Mouse (Mus musculus): Measurements from ENCODE around the gene Crygf. TPM values are rescaled to one million over a fixed set of nuclear protein-coding genes. Genes with fewer than 3 reads are reported as not detected.
"Not testable (repeated sequence)": the region's sequence is repeated elsewhere in the genome, so short reads cannot be mapped to it uniquely, and the experiment has no call there.

Gene Crygf
- not detected in 2 replicates for polyA plus RNA-seq (2016; fragmentation: Nextera tagmentation; extraction: Ambion mirVana)

DNA sequence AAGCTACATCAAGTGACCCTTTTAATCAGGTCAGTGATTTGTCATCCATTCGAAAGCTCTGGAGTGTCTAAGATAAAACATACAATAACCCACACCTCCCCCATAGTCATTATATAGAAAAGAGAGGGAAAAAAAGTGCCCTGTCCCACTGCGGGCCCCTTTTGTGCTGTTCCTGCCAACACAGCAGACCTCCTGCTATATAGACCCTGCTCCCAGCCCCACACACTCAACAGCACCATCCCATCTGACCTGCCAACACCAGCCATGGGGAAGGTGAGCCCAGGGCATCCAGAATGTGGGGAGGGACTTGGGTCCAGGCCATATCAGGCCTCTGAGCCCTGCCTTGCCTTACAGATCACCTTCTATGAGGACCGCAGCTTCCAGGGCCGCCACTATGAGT, at the start of gene Crygf:
Crygf (plus strand) TSS at position 227 of the 400 bp plus-strand sequence.
- no peaks in the 10 kb centered on the region for H3K36me3 ChIP-seq
- no peak within 1 kb of the TSS for H3K9ac ChIP-seq
- no peak within 1 kb of the TSS for H3K4me2 ChIP-seq
- no peak within 1 kb of the TSS for H3K27ac ChIP-seq (ENCODE audit: poor library complexity, severe bottlenecking)
- 65% methylated on average over 4 of the region's 4 CpGs for WGBS
- no peaks in the 10 kb centered on the region for H3K4me1 ChIP-seq (replicated peaks)
- no peaks in the 10 kb centered on the region for H3K9me3 ChIP-seq (replicated peaks)
- no peak within 1 kb of the TSS for H3K4me3 ChIP-seq
- no peaks in the 10 kb centered on the region for H3K27me3 ChIP-seq (replicated peaks)
- ATAC-seq (ENCODE audit: insufficient number of reproducible peaks, low FRiP score) = no peak

DNA sequence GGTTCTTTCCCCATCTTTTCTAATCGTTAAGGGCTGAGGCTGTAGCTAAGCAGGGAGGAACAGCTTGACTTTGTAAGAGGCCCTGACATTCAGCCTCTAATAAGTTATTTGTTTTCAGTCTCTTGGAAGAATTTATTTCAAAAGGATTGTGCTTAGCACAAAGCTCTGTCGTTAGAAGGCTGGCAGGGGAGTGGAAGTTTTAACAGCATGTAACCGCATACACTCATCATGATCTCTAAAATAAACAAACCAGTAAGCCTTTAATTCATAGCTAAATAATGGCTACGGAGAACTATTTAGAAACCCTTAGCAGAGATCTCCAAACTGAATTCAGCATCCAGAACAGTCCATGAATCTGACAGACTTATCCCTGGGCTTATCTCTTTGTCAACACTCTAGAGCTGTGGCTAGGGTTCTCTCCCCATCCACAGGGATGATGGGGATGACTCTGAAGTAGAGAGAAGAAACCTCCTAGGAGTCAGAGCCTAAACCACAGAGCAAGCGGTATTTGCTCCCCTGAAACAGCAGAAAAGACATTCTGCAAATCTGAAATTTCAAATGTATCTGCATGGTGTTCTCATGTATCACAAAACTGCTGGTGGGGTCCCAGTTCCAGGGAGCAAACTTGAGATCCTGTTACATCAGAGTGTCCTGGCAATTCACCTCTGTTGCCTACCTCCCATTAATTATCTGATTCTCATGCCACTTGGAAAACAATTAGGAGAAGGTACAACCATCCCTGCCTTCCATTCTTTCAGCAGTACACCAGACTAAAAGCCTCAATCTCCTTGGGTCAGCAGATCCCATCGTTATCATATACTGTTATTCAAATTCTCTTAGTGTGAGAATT, 734 bp upstream of the Crygf start:
- no peaks in the 10 kb centered on the region for H3K4me1 ChIP-seq (replicated peaks)
- no peak for ATAC-seq (ENCODE audit: insufficient number of reproducible peaks, low FRiP score)
- H3K27ac ChIP-seq (ENCODE audit: poor library complexity, severe bottlenecking) = no peak overlapping the region
- no peak overlapping the region for H3K4me3 ChIP-seq
- no peaks in the 10 kb centered on the region for H3K36me3 ChIP-seq
- no peak overlapping the region for H3K9ac ChIP-seq
- H3K27me3 ChIP-seq (replicated peaks) = no peaks in the 10 kb centered on the region
- no peaks in the 10 kb centered on the region for H3K9me3 ChIP-seq (replicated peaks)
- H3K4me2 ChIP-seq = no peak overlapping the region
- WGBS = 45% methylated on average over 6 of the region's 6 CpGs

DNA sequence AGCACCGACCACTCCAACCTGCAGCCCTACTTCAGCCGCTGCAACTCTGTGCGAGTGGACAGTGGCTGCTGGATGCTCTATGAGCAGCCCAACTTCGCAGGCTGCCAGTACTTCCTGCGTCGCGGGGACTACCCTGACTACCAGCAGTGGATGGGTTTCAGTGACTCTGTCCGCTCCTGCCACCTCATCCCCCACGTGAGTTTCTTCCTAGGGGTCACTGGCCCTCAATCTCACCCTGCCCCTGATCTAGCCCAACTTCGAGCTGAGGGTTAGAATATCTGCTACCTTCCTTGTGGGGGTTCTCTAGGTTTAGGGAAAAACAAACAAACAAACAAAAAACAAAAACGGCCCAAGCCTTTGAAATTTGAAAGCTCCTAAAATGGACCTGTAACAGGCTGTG, 376 bp downstream of the Crygf start:
- not testable (repeated sequence) for H3K4me3 ChIP-seq; H3K9ac ChIP-seq; H3K9me3 ChIP-seq (replicated peaks); H3K36me3 ChIP-seq; H3K27ac ChIP-seq (ENCODE audit: poor library complexity, severe bottlenecking); H3K27me3 ChIP-seq (replicated peaks); ATAC-seq (ENCODE audit: insufficient number of reproducible peaks, low FRiP score); H3K4me1 ChIP-seq (replicated peaks); H3K4me2 ChIP-seq
- WGBS = 68% methylated on average over 11 of the region's 11 CpGs

DNA sequence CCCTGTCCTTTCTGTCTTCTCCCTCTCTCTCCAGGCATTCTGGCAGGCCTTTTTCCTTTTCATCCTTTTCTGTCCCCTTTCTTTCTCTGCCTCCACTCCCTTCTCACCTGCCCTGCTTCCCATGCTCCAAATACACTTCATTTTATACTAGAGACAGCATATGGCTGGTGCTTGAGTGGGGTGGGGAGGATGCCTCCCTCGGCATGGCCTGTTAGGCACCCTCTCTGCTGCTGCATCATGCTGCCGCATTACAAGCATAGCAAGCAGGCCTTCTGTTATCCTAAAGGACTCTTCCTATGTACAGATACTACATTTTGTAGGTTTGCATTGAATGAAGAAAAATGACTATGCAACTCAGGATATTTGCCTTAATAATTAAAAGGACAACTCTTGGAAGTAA, 3.7 kb downstream of the Crygf start:
- 65% methylated on average over 2 of the region's 2 CpGs for WGBS
- H3K4me2 ChIP-seq = no peak overlapping the region
- H3K4me1 ChIP-seq (replicated peaks) = no peaks in the 10 kb centered on the region
- H3K36me3 ChIP-seq = no peaks in the 10 kb centered on the region
- H3K9ac ChIP-seq = no peak overlapping the region
- H3K27me3 ChIP-seq (replicated peaks) = no peaks in the 10 kb centered on the region
- H3K27ac ChIP-seq (ENCODE audit: poor library complexity, severe bottlenecking) = no peak overlapping the region
- no peaks in the 10 kb centered on the region for H3K9me3 ChIP-seq (replicated peaks)
- no peak for ATAC-seq (ENCODE audit: insufficient number of reproducible peaks, low FRiP score)
- H3K4me3 ChIP-seq = no peak overlapping the region

DNA sequence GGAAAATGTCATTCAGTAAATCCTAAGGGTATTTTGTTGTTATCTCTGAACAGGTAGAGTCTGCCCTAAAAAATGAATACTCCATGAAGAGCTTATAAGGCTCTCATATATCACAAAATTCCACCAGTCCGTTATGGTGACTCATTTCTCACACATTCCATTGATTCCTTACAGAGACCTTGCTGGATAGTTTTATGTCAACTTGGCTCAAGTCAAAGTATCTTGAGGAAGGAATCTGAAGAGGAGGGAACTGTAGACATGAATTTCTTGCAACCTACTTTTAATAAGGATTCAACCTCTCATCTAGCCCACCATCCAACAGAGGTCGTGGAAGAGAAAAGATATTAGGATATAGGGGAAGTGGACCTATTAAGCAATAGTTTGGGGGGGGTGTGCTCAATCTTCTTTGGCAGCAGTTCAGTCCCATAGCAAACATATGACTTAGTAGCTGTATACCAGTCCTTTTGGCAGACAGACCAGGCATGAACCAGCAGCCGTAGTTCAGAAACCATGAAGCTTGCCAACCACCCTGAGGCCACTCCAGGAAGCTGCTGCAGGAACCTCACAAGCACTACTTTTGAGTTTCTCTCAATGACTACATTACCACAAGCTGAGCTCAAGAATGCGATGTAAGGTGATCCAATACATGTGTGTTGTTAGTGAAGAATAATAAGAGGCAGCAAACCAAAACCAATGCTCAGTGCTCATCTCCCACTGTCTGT, 5.9 kb downstream of the Crygf start:
- ATAC-seq (ENCODE audit: insufficient number of reproducible peaks, low FRiP score) = no peak
- Histone ChIP-seq H3K27me3 (replicated peaks) (no peaks in the 10 kb centered on the region), H3K4me2 (no peak overlapping the region), H3K27ac (ENCODE audit: poor library complexity, severe bottlenecking) (no peak overlapping the region), H3K9ac (no peak overlapping the region), H3K4me1 (replicated peaks) (no peaks in the 10 kb centered on the region), H3K4me3 (no peak overlapping the region), H3K9me3 (replicated peaks) (no peaks in the 10 kb centered on the region), H3K36me3 (no peaks in the 10 kb centered on the region)
- 70% methylated on average over 4 of the region's 4 CpGs for WGBS

Other genes with a start within 250 kb of the Crygf start
- gene Map2, start 248.8 kb downstream of the Crygf start, polyA plus RNA-seq (2016; fragmentation: Nextera tagmentation; extraction: Ambion mirVana) = 3.9 and 4.0 TPM in 2 replicates

Measured in heart, embryonic 12.5 days (tissue).